Mouse (Mus musculus) gastrocnemius, adult 8-10 months (tissue): ENCODE results near the gene Bag6. TPM values are rescaled to one million over a fixed set of nuclear protein-coding genes. Genes with fewer than 3 reads are reported as not detected.
A peak's percentile ranks its signal among the peaks of the same experiment; 100 is the strongest.
"Not testable (repeated sequence)": the region's sequence is repeated elsewhere in the genome, so short reads cannot be mapped to it uniquely, and the experiment has no call there.

Experiments used
- DNase-seq, 2 experiments: peaks; one replicate each; pipeline ENCODE4 v3.0.0; 2022; ENCODE audit warnings: low spot score in 2 of 2
- total RNA-seq, 4 experiments: library from RNA; stranded (reverse); gene quantifications; 2 replicates each; pipeline ENCODE4 v1.2.4; 2022

Bag6 gene
- total RNA-seq, 4 experiments from 2014 or later: 206 to 247 (median 236) TPM

DNA sequence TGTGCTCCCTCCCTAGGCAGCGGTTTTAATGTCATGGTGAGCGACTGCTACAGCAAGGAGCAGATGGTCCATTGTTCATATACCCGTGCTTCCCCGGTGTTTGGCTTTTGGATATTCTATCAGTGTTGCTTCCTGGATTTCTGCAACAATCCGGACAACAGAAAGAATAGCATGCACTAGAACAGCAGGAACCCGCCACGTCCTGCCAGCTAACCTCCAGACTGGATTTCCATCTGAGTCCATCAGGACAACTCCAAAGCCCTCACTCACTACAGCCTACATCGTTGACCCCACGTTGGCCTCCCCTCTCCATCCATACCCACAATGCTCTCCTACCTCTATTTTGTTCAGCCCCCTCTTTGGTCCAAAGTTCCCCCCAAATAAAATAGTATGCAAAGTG is 23.2 kb upstream of the Bag6 start:
- DNase-seq: no peak

DNA sequence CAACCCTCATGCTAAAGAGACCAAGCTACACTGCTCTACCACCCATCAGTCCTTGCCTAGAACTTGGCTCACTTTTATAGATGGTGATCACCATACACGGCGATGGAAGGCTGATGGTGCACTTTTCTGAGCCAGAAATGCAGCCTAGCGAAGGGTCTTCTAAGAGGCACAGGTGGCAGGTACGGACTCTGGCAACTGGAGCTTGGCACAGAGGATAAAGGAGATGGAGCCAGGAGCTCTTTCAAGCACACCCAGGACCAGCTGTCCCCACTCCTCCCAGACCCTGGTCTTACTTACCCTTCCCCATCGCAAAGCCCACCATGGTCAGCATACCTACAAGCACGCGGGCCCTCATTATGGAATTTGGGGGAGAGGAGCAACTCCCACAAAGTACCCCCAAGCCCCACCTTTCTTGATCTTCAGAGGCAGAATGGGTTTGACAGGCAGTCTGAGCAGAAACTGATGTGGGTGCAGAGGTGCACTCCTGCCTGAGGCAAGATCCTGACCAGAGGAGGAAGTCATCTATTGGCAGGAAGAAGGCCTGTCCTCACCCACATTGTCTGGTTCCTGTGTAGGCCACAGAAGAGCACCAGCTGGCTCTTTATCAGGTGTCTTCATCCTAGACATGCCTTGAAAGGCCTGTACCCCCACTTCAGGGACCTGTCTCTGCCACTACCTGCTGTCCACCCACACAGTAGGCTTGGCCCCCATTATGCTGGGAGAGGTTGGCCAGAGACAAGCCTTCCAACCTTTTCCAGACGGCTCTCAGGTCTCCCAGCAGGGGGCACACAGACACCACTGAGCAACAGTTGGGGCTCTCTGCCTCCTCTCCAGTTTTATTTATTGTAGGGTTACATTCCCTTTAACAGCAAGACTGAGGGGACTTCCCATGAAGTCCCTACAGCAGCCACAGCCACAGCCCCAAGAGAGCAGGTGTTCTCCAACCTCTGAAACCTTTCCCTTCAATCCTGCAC is 19.6 kb upstream of the Bag6 start, which contains the start of gene Ly6g5b:
Ly6g5b (minus strand) TSS at position 383 of the 974 bp plus-strand sequence.
- no peak for DNase-seq

- peak; percentile 26 to 32 for DNase-seq
These were observed 14.2 kb upstream of the Bag6 start for GRCm38 (mm10) chr17:35120745-35121142.

- DNase-seq: peak; percentile 96 to 97
These were observed 13.7 kb upstream of the Bag6 start, which contains the start of gene Gpank1 for GRCm38 (mm10) chr17:35121143-35121799. Gpank1 (plus strand) TSS chr17:35121455.

GRCm38 (mm10) chr17:35121871-35122303 is 13.1 kb upstream of the Bag6 start, which contains the start of gene Csnk2b:
Csnk2b (minus strand) TSS chr17:35122053.
- DNase-seq: no peak

DNA sequence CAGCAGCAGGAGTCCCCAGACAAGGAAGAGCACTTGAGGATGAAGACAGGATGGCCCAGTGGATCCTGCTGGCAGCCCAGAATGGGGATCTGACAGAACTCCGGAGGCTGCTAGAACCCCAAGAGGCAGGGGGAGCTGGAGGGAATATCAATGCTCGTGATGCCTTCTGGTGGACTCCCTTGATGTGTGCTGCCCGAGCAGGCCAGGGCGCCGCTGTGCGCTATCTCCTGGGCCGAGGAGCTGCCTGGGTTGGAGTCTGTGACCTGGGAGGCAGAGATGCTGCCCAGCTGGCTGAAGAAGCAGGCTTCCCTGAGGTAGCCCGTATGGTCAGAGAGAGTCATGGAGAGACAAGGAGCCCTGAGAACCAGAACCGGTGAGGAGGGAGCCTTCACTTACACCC is 11.7 kb upstream of the Bag6 start:
- DNase-seq: not testable (repeated sequence)

- DNase-seq: not testable (repeated sequence)
These were observed 10.6 kb upstream of the Bag6 start for GRCm38 (mm10) chr17:35124261-35124896.

GRCm38 (mm10) chr17:35125081-35125480 is 9.9 kb upstream of the Bag6 start:
- DNase-seq: no peak

DNA sequence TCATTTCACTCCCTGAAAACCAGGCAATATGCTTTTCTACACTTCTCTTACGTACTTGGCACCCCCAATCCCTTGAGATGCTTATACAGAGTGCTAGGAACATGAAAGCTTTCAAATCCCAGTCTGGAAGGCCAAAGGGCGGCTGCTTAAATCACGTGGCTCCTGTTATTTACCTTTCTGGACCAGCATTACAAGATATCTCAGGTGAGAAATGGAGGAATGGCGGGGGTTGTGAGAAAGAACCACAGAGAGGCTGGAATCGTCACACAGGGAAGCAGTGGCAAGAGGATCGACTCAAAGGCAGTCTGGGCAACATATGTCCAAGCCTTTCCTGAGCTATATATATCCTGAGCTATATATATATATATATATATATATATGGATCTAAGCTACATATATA is 9.4 kb upstream of the Bag6 start:
- no peak for DNase-seq

DNA sequence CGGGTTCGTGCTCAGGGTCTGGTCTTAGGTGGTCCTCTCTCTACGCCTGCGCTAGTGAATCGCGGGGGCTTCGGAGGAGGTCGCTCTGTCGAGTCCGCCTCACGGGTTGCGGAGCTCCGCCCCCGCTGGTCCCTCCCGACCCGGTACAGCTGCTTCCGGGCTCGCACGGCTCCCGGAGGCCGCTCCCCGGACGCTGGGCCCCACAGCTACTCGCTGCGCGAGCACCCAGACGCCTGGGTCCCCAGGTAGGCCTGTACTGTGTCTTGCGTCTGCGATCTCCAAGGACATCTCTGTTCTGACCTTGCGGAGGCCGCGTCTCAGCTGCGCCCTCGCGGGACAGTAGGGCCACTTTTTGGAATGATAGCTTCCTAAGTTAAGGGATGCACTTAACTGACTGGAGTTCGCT is 8.8 kb upstream of the Bag6 start, which contains the start of gene D17H6S53E:
D17H6S53E (plus strand) TSS at position 168 of the 406 bp plus-strand sequence.
- DNase-seq: peak; percentile 54 to 67

DNA sequence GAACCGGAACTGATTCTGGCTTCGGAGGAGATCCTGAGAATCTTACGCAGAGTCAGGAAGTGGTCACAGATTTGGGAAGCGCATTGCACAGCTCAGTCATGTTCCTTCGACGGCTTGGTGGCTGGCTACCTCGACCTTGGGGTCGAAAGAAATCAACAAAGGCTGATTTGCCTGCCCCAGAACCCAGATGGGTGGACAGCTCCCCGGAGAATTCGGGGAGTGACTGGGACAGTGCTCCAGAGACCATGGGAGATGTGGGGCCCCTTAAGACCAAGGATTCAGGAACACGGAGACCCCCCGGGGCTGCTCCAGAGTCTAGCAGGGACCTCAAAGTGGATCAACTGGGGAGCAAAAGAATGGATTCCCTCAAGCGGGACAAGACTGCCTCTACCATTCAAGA is 8.0 kb upstream of the Bag6 start:
- DNase-seq: no peak

- no peak for DNase-seq
These were observed 6.0 kb upstream of the Bag6 start for GRCm38 (mm10) chr17:35128996-35129395.

GRCm38 (mm10) chr17:35131038-35131437 is 3.9 kb upstream of the Bag6 start:
- no peak for DNase-seq

GRCm38 (mm10) chr17:35131500-35132173 is 3.3 kb upstream of the Bag6 start, which contains the start of gene Apom:
Apom (minus strand) TSS chr17:35132050.
- no peak for DNase-seq

- DNase-seq: no peak
These were observed 2.8 kb upstream of the Bag6 start for GRCm38 (mm10) chr17:35132174-35132560.

DNA sequence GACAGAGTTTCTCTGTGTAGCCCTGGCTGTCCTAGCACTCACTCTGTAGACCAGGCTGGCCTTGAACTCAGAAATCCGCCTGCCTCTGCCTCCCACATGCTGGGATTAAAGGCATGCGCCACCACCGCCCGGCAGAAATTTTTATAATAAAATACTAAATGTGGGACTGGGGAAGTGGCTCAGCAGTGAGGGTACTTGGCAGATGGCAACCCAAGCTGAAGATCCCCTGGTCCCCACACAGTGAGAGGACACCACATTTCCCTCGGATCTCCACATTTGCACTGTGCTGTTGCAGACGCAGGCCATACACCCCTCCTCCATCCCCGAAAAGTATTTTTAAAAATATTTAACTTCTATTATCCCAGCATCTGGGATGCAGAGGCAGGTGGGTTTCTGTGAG is 1.5 kb upstream of the Bag6 start:
- DNase-seq: no peak

DNA sequence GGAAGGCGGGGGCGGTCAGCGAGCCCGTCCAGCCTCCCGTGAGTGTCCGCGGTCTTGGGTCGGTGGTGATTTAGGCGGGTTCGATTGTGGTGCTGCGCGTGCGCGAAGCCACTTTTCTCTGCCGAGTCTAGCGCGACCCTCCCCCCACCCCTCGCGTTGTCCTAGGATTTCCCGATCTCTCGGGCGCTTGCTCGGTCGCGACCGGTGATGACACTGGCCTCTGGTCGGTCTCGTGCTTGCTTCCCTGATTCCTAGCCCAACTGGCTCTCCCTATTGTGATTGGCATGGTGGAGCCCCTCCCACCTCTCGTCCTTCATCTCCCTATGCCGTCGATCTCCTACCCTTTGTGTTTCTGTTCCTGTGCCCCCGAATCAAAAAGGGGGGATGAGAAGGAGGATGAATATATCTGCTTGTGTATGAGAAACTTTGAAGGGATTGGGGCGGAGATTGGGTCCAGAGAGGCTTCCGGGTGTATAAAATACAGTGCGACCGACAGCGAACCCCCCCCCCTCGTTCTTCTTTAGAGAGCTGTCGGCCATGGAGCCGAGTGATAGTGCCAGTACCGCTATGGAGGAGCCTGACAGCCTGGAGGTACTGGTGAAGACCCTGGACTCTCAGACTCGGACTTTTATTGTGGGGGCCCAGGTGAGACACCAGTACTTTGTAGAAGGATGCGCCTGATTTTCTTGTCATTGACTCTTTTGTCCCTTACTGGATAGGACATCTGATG is 778 bp downstream of the Bag6 start:
- no peak for DNase-seq

GRCm38 (mm10) chr17:35139269-35139668 is 4.3 kb downstream of the Bag6 start:
- no peak for DNase-seq

DNA sequence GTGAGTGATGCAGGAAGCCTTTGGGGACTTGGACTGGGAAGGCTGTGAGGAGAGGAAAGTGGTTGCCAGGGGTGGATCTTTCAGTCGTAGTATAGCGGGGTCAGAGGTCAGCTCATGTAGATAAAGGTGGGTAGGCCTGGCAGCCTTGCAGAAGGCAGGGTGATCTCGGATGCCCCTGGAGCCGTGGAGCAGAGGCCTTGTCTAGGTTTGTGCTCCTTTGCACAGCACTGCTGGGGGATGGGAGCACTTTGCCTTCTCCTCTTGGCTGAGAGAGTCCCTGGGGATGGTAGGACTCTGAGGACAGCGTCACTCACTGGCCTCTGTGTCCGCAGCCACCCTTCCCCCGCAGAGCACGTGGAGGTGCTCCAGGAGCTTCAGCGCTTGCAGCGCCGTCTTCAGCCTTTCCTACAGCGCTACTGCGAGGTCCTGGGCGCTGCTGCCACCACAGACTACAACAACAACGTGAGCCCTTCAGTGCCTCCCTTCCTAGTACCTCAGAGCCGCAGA is 5.6 kb downstream of the Bag6 start:
- DNase-seq: no peak

DNA sequence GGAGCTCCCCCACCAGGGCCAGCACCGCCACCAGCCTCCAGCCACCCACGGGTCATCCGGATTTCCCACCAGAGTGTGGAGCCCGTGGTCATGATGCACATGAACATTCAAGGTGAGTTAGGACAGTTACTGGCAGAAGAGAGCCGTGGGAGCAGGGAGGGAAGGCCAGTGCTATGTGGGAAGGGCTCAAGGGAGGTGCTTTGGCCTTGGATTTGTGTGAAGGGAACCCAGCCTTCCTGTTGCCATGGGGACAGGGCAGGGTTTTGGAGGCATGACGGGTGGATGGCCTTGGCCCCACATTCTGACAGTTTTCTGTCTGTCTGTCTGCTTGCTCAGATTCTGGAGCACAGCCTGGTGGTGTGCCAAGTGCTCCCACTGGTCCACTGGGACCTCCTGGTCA is 7.0 kb downstream of the Bag6 start:
- no peak for DNase-seq
